Mouse (Mus musculus) activated CD4-positive, CD25-positive, alpha-beta regulatory T cell, adult 4 months (primary cell): ENCODE measurements around the gene Eri3. TPM values are rescaled to one million over a fixed set of nuclear protein-coding genes. Genes with fewer than 3 reads are reported as not detected.

Experiments
- ATAC-seq: one replicate; pipeline ENCODE4 v1.8.0; 2017
- polyA plus RNA-seq, 2 experiments: library from polyadenylated mRNA; unstranded; fragments of 100-300 nt; shearing (Covaris generic); gene quantifications; one replicate each; pipeline ENCODE4 v1.2.1; 2017

Gene Eri3
- polyA plus RNA-seq, 2 experiments from 2014 or later = 40.9 to 47.1 TPM

DNA sequence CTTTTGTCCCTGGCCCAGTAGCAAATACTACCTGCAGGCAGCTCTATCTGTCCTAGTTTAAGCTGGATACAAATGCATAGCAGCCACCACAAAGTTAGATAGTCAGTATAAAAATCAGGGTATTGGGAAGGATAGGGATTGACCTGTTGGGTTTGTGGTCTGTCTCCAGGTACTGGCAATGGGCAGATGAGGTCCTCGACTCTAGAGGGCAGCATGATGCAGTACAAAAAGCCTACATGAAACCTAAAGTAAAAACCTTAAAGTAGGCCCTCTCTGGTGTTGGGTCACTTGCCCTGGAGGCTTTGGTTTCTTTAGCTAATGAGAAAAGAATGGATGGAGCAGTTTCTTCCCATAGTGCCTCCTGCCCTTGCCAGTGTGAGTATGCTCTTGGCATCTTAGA lies 78.3 kb downstream of the Eri3 start:
- ATAC-seq = no peak

DNA sequence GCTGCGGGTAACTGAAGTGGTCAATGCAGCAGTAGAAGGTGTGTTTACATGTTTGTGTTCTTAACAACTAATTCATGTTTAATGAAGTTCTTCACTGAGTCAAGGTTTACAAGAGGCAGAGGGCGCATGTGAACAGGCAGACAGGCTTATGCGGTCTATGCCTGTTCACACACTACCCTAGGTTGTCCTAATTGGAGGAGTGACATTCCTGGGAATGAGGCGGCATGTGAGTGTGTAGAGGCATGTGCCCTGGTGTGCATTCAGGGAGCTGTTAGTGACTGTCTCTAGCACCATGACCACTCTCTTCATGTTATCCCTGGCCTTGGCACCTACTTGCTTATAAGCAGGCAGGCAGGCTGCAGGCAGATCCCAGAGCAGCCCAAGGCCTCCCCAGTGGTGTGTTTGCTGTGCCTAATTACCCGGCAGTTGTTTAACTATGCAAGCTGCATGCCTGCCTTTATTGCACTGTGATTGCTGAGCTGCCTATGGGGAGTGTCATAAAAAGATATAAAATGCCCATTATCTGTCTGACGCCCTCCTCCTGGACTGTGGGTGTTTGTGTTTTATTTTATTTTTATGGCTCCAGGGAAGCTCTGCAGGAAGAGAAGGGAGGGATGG lies 80.0 kb downstream of the Eri3 start:
- ATAC-seq = no peak

DNA sequence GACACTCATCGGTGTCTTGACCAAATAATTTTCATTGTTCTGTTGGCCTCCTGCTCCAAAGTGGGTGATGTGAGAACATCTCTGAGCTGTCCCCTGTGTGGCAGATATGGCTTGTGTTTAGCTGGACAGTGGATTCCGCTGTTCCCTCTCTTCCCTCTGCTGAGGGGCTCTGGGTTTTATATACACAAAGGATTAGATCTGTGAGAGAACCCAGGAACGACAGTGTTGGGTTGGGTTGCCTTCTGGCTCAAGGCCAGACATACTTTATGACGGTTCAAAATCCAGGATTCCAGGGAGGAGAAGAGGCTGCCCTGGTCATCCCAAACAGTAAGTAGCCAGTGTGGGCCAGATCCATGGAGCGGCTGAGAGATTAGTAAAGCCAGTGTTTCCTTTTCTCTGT lies 83.4 kb downstream of the Eri3 start:
- no peak for ATAC-seq

DNA sequence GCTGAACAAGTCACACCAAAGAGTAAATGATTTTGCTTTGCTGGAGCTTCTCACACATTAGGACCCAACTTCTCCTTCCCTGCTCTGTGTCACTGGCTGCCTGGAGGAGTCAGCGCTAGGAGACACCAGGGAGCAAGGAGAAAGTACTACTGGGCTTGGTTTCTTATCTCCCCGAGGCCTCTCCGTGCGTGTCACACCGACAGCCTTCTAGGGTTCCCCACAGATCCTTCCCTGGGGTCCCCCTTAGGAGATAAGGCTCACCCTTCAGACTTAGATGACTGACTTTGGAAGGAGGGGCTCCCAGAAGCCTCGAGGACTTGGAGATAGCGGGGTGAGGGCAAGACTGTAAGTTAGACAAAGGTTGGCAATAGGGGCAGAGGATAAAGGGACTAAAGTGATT lies 84.5 kb downstream of the Eri3 start:
- no peak for ATAC-seq

DNA sequence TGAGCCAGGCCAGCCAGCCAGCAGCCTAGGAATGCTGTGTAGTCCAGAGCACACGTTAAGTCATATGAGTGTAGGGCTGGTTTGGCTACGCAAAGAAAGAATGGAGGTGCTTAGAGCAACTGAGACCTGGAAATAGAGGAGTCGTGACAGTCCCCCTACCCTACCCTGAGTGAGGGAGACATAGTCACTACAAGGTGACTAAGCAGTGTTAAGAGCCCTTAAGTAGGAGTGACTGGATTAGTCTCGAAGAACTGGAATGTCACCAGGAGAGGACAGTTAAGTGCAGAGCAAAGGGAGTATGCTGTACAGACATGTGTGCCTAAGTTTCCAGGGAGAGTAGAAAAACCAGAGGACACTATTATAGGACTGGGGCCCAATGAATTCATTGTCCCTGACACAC lies 86.0 kb downstream of the Eri3 start:
- ATAC-seq = no peak

DNA sequence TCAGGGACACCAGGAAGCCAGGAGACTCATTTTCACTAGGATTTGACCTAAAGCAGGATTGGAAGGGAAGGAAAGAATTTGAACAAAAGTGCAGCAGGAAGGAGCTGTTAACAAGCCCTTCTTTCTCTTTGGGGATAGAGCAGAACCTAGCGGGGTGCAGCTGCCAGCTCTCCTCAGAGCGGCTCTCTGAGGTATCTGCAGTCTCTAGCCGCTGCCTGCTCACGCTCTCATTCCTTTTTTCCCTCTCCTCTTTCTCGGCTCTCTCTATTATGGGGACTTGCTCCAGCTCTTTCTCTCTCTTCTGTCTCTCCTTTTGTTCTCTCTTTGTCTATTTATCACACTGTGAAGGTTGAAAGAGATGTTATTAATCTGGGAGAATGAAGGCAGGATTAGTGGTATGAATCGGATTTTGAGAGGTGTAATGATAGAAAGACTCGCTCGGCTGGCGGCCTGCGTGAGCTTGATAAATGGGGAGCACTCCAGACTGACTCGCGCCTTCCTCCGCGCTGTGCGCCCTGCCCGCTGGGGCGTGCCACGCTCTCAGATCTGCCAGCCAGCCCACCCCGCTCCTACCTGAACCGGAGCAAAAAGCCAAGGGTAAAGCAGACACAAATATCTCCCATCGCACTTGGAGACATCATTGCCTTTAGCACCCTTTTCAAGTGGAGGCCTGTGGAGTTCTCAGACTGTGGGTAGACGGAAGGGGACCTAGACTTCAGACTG lies 86.9 kb downstream of the Eri3 start:
- no peak for ATAC-seq

DNA sequence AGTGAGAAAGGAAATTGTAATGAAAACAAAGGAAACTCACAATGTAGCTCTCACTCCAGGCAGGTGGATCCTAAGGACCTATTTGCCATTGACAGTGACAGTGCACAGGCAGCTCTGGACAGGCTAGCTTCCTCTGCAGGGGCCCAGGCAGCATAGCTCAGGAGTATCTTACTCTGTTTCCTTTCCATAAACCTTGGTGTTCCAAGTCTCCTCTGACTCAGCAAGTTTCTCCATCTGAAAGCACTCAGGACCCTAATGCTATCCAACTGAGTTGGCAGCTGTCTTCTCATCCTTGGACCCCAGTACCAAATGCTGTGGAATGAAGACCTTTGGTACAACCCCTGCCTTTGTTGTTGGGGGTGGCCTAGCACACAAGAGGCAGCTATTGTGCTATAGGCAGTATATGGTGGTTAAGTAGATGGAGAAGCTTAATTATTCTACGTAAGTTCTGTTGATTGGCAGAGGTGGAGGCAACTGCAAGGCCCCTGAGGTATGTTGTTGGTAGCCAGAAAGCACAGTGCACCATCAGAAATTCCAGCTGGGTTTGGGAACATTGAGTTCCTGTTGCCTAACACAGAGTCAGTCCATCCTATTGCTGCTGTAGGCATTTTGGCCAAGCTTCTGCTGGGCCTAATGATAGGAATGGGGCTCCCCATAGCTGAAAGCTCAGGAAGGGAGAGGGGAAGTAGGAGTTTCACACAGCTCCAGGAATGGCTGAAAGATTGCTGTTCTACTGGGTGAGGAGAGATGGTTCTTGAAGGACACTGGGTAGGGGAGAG lies 90.9 kb downstream of the Eri3 start:
- no peak for ATAC-seq

DNA sequence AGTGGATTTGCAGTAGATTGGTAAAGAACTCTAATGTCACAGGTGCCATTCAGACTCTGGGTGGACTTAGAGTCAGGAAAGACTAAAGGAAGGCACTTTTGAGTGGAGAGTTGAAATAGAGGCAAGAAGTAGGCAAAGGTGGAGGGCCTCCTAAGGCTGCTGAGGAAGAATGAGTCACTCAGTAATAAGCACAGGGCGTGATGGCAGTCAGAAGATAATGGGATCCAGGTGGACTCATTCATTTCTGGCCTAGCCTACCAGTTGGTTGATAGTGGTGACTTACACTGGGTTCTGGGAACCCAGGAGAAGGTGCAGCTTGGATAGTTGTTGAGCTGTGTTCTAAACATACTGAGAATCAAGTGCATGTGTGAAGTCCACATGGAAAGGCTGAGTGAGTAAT lies 91.6 kb downstream of the Eri3 start:
- ATAC-seq = no peak

DNA sequence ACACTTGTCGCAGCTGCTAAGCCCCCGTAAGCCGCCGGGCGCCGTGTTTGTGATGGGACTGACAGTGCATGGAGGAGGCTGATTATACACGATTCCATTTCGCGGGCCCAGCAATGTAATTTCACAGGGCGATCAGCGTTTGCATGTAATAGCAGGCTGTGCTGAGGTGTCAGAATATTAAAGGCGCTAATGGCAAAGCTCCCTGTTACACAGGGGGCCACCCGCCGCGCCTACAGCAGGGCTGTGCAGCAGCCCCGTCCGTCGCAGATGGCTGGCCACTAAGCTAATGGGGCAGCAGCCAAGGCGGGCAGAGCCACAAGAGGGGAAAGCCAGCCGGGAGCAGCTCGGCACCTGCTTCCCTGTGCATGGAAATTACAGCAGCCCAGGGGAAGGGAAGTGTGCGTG lies 94.9 kb downstream of the Eri3 start:
- ATAC-seq = no peak

DNA sequence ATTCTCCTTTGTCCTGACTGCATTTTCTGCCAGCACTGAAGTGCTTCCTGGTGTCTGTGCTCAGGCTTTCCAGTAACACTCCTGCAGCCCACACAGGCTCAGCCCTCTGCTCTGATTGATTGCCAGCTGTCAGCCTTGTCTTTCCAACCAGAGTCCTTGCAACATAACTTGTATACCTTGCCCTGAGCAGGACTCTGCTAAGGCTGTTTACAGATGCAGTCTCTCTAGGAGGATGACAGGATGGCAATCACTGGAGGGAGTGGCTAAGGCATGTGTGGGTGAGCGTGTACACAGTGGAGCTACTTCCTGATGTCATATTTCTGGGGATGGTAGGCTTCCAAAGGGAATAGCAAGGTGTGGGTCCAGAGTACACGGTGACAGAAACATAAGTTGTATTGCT lies 95.7 kb downstream of the Eri3 start:
- ATAC-seq = no peak

DNA sequence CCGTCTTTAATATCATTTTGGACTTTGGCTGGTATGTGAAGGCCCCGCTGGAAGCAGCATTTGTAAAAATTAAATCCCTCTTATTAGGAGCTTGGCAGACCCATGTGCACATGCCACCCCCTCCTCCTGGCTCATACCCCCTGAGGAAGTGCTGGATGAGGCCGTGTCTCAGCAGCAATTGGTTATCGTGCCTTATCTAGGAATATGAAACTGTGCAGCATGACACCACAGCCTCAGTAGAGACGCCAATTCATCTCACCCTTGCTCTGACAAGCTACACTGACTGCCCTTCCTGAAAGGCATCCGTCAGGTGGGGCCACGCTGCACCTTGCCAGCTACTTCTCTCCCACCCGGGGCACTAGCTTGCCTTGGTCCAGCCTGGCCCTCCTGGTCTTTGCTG lies 96.3 kb downstream of the Eri3 start:
- ATAC-seq = no peak

DNA sequence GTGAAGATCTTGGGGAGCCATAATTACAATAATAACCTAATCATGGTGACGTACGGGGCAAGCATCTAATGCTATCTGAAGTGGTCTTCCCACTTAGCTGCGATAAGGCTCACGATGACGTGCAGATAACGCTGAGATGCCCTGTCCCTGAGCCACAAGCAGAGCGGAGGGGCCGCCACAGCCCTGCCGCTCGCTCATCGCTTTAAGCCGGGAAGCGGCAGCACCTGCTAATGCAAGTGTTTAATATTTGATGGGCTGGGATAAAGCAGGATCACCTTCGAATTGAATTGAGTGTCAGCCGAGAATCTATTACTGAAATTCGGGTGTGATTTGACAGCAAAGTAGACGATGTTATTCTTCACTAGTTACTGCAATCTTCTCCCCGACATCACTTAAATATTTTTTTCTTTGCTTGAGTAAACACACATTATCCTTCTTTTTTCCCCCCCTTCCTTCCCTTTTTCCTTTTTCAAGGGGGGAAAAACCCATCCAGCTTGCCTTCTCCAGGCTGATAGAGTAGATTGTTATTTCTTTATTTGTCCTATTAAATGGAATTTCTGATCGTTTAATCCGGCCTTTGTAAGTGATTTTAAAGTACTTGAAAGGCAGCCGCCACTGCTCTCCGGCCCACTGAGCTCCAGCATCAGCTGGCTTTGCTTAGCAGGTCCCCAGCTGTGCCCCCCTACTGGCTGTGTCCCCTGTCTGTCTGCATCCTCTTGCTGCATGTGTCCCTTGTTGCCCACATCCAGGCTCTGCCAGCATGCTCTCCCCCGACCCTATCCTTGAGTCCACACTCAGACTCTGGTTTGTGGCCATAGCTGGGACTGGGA lies 97.0 kb downstream of the Eri3 start:
- no peak for ATAC-seq

DNA sequence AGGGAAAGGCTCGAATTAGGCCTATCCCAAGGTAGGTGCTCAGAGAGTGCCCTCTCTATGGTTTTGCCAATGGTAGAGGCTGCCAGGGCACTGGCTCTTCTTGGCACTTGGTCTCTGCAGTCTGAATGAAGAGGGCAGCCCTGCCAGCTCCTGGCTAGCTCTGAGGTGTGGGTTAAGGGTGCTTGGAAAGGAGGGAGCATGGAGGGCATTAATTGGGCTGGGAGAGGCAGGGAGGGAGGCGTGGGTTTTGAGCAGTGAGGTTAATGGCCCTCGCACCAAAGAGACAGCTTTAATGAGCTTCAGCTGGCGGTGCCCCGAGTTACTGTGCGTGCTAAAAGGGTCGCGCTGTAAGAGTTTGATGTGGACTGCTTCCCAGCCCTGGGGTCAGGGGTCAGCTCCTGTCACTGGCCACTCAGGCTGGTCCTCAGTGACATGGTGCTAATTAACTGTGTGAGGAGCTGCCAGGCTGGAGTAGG lies 101.5 kb downstream of the Eri3 start:
- ATAC-seq = no peak

DNA sequence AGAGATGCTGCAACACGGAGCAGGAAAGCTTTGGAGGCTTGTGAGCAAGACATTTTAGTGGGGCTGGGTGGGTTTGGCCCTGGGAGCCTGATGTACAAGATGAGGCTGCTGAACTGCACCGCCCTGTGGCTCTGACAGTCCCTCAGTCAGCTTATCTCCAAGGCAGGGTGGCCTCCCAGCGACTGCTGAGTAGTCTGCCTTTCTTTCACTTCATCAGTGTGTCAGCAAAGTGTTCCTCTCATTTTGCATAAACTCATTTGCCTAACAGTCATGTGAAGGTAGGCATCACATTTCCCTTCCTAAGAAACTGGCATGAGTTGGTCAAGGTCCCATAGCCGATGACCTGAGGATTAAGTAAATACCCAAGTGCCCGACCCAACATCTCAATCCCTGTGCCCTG lies 102.6 kb downstream of the Eri3 start:
- ATAC-seq = no peak

DNA sequence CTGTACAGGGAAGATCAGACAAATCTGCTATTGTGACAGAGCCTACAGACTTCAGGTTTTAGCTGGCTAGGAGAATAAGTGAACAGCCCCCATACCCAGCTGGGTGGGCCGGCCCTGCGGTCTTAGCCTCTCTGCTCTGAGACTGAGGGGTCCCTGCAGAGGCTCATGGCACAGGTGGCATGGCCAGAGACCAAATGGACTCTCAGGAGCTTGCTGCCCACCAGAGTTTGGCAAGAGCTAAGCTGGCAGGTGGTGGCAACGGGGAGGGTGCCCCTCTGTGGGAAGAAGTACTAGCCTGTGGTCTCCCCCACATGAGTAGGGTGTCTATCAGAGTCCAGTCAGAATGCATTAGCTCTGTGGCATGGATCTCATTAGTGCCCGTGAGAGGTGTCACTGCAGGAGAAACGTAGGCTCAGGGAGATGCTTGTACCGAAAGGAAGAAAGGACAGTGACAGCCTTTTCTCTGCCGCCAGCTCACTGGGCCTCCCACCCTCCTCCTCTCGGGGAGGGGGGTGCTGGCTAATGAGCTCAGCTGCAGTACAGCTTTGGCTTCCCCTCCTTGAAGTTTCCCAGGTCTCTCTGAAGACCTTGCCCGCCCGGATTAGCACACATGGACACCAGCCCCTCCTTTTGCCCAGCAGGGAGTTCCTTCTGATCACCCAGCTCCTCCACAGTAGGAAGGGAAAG lies 104.0 kb downstream of the Eri3 start:
- ATAC-seq = no peak

DNA sequence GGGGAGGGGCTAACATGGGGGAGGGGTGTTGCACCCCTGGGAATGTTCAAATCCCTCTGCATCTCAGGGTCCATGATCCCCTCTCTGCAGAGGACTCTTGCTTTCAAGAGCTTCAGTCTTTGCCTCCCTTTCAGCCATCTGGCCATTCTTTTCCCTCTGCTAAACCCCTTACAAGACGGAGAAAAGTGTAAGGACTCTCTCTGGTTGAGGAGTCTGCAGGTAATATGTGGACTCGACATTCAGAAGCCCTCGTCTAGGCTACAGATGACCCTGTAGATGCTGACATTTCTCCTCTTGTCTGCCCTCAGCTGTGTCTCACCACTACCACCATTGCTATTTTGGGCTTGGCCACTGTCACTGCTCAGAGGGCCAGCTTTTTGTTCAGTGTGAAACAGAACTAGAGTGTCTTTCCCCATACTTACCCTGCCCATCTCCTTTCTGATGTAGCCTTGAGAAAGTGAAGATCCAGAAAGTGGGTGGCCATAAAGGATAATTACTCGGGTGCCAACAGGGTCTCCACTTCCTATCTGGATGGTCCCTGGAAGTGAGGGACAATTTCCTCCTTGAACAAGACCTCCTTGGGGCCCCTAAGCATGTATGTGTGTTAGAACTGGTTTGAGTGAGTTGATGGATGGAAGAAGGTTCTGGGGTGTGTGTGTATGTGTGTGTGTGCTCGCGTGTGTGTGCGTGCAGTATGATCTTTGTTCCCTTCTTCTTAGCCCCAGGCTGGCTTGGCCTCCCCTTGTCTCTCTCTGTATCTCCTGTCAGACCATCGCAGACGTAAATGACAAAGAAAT lies 104.7 kb downstream of the Eri3 start:
- ATAC-seq = no peak

DNA sequence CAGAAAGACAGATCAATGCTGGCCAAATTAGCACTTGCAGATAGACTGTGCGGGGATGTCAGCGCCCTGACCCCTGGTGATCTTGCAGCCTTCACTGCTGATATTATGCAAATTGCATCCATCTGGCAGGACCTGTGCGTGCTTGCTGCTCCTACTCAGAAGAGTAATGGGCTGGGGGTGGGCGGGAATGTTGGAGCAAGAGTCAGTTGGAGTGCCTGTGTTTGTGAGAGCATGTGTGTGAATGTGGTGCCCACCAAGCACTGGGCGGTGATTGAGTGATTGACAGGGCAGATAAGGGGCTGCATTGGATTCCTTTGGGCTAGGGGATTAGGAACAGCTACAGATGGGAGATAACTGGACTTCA lies 105.3 kb downstream of the Eri3 start:
- no peak for ATAC-seq

DNA sequence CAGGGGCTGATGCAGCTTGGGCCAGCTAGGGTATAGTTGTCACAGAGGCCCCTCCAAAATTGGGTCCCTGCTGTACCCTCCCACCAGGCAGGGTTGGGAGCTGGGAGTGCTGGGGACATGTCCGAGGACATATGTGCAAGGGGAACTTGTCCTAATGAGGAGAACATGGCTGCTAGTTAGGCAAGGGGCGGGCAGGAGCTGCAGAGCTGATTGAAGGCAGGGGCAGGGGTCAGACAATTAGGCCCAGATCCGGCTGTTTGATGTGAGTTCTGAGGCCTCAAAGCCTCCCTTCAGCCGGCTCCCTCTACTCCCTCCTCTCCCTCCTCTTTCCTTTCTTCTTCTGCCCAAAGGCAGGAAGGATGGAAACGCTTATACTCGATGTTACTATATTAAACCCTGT lies 106.8 kb downstream of the Eri3 start:
- no peak for ATAC-seq

DNA sequence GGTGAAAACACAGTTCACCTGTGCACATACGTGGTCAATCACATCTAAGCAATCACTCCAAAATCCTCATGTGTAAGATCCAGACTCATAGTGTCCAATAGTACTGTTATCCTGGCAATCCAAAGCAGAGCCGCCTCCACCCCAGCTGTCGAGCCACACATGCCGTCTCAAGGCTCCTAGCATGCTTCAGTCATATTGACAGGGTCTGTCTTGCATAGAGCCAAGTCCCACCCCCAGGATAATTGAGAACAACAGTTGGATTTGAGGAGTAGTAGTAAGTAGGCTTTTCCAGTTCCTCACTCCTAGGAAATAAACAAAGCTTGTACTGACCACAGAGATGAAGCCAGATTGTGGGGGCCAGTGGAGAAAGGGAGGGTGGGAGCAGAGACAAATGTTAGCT lies 107.5 kb downstream of the Eri3 start:
- ATAC-seq = no peak

DNA sequence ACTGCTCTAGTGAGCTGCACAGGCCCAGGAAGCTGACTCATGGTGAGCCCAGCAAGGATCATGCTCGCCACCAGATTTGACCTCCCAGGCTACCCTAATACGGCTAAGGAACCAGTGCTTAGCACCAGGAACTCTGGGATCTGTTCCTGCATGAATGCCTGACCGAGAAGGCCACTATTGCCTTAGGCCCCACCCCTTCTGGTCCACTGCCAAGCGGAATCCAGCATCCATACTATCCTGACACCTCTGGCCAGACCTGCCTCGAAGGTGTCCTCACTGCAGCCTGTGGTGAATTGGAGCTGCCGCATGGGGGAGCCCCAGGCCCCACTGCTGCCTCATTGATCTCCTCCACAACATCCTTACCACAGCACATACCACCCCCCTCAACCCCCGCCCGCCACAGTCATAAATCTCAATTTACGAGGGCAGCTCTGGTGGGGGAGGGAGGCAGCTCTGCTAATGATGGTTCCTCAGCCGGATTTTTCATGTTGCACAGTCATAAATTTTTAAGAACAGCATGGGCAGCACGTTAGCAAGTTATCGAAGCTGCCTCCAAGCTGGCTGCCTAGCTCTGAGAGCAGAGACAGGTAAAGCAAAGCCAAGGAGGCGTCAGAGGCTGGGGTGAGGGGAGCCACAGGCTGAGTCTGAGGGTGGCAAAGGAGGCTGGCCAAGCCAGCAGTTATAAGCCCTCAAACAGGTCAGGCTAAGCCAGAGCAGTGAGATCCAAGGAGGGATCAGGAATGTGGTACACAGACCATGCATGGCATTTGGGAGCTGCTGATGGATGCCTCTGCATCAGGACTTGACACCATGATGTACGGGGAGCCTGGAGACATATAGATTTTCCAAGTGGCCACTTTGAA lies 108.6 kb downstream of the Eri3 start:
- no peak for ATAC-seq

DNA sequence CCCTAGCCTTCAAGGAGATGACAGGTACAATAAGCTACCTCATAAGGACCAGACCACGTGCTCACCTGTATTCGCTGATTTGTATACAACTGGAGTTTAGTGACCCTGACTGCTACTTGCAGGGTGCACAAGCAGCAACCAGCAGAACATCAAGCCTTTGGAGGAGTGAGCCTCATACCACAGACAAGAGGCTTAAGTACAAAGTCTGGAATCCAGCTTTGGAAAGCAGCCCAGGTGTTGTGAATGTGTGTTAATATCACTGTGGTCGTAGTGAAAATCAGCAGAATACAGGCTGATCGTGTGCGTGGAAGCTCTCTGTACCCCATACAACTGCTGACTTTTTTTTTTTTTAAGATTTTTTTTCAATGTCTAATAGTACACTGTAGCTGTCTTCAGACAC lies 109.8 kb downstream of the Eri3 start:
- ATAC-seq = no peak
